Mouse (Mus musculus) ES-Bruce4 (cell line): ENCODE results near the gene Plcd1.

ENCODE experiments used
- CTCF ChIP-seq: IDR thresholded peaks from one replicate; pipeline ENCODE4 v1.8.1; 2011; ENCODE audit warnings: low read depth, low read length
- EP300 ChIP-seq: IDR thresholded peaks from 2 replicates; pipeline ENCODE4 v1.6.1; 2011; ENCODE audit warnings: low read depth, low read length; ENCODE audit not compliant: insufficient read depth
- POLR2A ChIP-seq: IDR thresholded peaks from one replicate; pipeline ENCODE4 v1.8.1; 2011; ENCODE audit warnings: low read length; ENCODE audit not compliant: insufficient read depth

DNA sequence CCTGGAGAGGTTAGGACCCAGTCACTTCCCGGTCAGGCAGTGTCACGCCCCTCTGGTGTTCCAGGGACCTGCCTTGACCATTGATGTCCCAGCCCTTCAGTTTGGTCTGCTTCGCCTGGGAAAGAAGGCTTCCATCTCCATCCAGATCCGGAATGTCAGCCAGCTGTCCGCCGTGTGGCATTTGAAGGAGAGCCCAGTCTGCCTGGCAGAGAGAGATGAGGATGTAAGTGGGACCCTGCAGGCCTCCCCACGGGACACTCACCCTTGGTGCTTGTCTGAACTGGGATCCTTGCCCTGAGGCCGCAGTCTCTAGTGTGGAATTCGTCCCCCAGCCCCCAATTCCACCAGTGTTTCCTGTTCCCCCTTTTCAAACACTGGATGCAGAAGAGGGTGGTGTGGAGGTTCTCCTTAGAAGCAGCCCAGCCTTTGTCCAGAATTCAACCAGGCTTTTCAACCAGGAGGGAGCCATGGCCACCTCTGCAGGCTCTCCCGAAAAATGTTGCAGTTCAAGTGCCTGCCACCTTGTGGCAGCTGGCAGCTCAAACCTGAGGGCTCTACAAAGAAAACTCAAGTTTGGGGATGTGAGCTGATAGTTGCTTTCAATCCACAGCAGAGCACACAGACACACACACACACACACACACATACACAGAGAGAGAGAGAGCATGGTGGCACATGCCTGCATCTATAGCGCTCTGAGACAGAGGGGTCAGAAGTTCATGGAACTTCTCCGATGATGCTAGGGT lies 35.3 kb upstream of the Plcd1 start:
- no peak for TF ChIP-seq POLR2A
- no peak for TF ChIP-seq CTCF
- no peak for TF ChIP-seq EP300
